Mouse (Mus musculus) heart, embryonic 11.5 days (tissue): Measurements from ENCODE around the gene Cenpl. TPM values are rescaled to one million over a fixed set of nuclear protein-coding genes. Genes with fewer than 3 reads are reported as not detected.

Experiments
- ATAC-seq: fragments of 200-750 bp; cut with Nextera tagmentation; replicated peaks from 2 replicates; pipeline ENCODE4 v1.8.0; 2017; ENCODE audit warnings: moderate library complexity; ENCODE audit not compliant: insufficient number of reproducible peaks, low FRiP score, low TSS enrichment
- H3K27ac ChIP-seq: fragments of 300-500 bp; sonication (generic); 2 replicates; pipeline ENCODE4 v1.5.1; 2014; ENCODE audit warnings: mild to moderate bottlenecking, low read depth, low read length
- H3K27me3 ChIP-seq: fragments of 300-500 bp; sonication (generic); 2 replicates; pipeline ENCODE4 v1.6.1; 2014; ENCODE audit warnings: mild to moderate bottlenecking, low read length, mixed read lengths; ENCODE audit not compliant: control insufficient read depth, insufficient read depth
- H3K36me3 ChIP-seq: fragments of 300-500 bp; sonication (generic); 2 replicates; pipeline ENCODE4 v1.6.1; 2014; ENCODE audit warnings: mild to moderate bottlenecking, low read length, moderate library complexity, mixed read lengths; ENCODE audit not compliant: control insufficient read depth, insufficient read depth
- H3K4me1 ChIP-seq: fragments of 300-500 bp; sonication (generic); 2 replicates; pipeline ENCODE4 v1.6.1; 2014; ENCODE audit warnings: low read length; ENCODE audit not compliant: control insufficient read depth, insufficient read depth
- H3K4me2 ChIP-seq: fragments of 300-500 bp; sonication (generic); 2 replicates; pipeline ENCODE4 v1.6.1; 2014; ENCODE audit warnings: mild to moderate bottlenecking, moderate library complexity
- H3K4me3 ChIP-seq: fragments of 300-500 bp; sonication (generic); 2 replicates; pipeline ENCODE4 v1.5.1; 2014; ENCODE audit warnings: low read depth, low read length
- H3K9ac ChIP-seq: fragments of 300-500 bp; sonication (generic); 2 replicates; pipeline ENCODE4 v1.6.1; 2014; ENCODE audit warnings: mild to moderate bottlenecking, low read depth, low read length, moderate library complexity
- H3K9me3 ChIP-seq: fragments of 300-500 bp; sonication (generic); replicated peaks from 2 replicates; pipeline ENCODE4 v1.6.1; 2016; ENCODE audit warnings: low read length; ENCODE audit not compliant: control insufficient read depth
- WGBS: fragments of 180-500 bp; shearing (Covaris S2); extraction: QIAGEN DNeasy Blood & Tissue Kit; methylation state at CpG from one replicate; pipeline ENCODE4 v1.1.7; 2014; ENCODE audit not compliant: insufficient replicate concordance; 5-methylcytosine and 5-hydroxymethylcytosine counted together
- polyA plus RNA-seq: library from polyadenylated mRNA; unstranded; fragments of >200 nt; fragmentation: Nextera tagmentation; extraction: Ambion mirVana; gene quantifications from 2 replicates; pipeline ENCODE4 v1.2.1, GENCODE M21; 2014

The Cenpl gene
- polyA plus RNA-seq, 1 experiment from 2014 or later: 24.8 TPM

DNA sequence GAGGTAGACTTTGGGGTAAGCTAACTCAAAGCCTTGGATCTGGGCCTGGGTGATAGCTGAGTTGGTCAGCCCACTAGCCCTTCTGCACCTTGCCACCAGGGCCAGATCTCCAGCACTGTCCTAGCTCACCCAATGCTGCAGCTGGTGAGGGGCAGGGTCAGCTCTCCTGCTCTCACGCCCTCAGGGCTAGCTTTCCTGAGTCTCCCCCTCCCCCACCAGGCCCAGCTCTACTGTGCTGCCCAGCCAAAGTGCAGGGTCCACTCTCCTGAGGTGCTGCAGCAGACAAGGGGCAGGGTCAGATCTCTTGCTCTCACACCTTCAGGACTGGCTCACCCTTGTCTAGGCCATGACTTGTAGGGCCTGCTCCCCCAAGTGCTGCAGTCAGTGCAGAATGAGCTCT lies 55.9 kb downstream of the Cenpl start:
- WGBS: 55% methylated on average over 1 of the region's 1 CpGs
- Histone ChIP-seq H3K9me3 (no peaks in the 10 kb centered on the region), H3K9ac (no peak overlapping the region), H3K4me2 (no peak overlapping the region), H3K27me3 (no peaks in the 10 kb centered on the region), H3K27ac (no peak overlapping the region), H3K4me3 (no peak overlapping the region), H3K4me1 (peaks cover 6% of the 10 kb centered on the region), H3K36me3 (no peaks in the 10 kb centered on the region)
- ATAC-seq: no peak

DNA sequence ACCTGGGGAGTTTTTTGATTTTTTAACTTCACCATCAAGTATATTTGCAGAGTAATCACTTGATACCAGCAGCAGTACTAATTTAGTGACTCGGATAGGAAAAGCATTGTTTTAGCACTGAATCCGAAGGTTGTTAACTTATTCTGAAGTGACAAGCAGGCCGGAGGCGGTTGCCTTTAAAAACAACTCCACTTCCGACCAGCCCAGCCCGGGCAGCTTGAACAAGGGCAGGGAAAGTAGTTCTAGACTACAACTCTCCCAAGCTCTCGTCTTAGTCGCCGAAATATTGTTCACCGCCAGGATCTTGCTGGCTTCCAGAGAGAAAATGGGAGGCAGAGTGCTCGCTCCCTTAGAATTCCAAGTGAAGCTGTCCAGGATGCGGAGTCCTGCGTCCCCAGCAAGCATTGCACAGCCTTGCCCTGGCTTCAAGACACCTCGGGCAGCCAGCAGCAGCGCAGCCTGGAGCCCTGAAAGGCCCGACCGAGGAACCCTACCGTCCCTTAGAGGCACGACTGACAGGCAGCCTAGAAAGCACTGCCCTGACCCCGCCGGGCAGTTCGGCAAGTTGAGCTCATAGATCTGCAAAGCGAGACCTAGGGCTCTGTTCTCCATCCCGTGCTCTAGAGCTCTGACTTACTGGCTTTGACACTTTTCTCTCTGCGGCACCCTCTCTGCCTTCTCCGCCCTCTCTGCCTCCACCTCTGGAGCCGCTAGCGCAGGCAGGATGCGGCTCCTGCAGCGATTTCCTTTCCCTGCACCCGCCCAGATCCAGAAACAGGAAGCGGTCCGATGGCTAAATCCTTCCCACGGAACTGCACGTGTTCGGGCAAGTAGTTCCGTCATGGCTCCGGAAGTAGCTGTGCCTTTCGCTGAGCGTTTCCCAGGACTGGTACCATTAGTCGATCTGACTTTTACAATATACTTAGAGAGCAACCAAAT lies 60.5 kb downstream of the Cenpl start, which contains the start of gene Klhl20:
Gene Klhl20 (minus strand): TSS at position 786 of the 939 bp plus-strand sequence.
- H3K4me1 ChIP-seq: peaks cover 6% of the 10 kb centered on the region
- no peaks in the 10 kb centered on the region for H3K36me3 ChIP-seq
- H3K4me3 ChIP-seq: peak within 1 kb of the TSS; percentile 91
- peak within 1 kb of the TSS; percentile 94 for H3K9ac ChIP-seq
- peak within 1 kb of the TSS; percentile 86 for H3K27ac ChIP-seq
- peak within 1 kb of the TSS; percentile 86 for H3K4me2 ChIP-seq
- H3K9me3 ChIP-seq: no peaks in the 10 kb centered on the region
- WGBS: 2% methylated on average over 41 of the region's 41 CpGs
- H3K27me3 ChIP-seq: no peaks in the 10 kb centered on the region
- ATAC-seq: peak; percentile 93

Other genes with a start within 250 kb of the Cenpl start
- gene Rc3h1, start 164.3 kb upstream of the Cenpl start, polyA plus RNA-seq: 5.8 and 9.3 TPM in 2 replicates
- 1.2 and 2.4 TPM in 2 replicates for gene Serpinc1, start 92.1 kb upstream of the Cenpl start, polyA plus RNA-seq
- gene Zbtb37, start 35.9 kb upstream of the Cenpl start, polyA plus RNA-seq: 8.0 and 11.2 TPM in 2 replicates
- 37.0 and 41.4 TPM in 2 replicates for gene Dars2, start 55 bp upstream of the Cenpl start, polyA plus RNA-seq
- 14.4 and 14.9 TPM in 2 replicates for gene Klhl20, start 60.8 kb downstream of the Cenpl start, polyA plus RNA-seq
- 2.5 and 3.0 TPM in 2 replicates for gene Ankrd45, start 72.0 kb downstream of the Cenpl start, polyA plus RNA-seq
- gene Tex50, start 88.6 kb downstream of the Cenpl start, polyA plus RNA-seq: 0.17 TPM in 1 of 2 replicates, not detected in the other
- 446 and 456 TPM in 2 replicates for gene Prdx6, start 180.5 kb downstream of the Cenpl start, polyA plus RNA-seq